Comparison of ENCODE assay signal across 16 mouse cellular contexts in the genomic region with DNA sequence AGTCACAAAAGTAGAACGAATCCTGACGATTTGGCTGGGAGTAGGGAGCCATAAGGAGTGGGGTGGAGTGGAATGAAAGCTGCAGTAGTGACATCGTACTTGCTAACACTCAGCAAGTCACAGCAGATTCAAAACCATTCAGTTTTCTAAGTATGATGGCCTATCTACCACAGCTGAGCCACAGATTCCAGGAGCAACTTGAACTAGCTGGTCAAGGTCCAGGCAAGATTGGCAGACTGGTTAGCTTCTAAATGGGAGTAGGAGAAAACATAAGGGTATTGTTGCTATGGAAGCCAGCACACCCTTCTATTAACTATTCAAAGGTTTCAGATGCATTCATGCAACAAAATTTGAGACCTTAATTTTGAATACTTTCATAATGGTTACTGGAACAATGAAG. TPM values are rescaled to one million over a fixed set of nuclear protein-coding genes. Genes with fewer than 3 reads are reported as not detected.
DNase-seq lines count a peak whose midpoint lies in the region; ATAC-seq and TF ChIP-seq lines count a peak whose summit lies in the region.
"Had no signal": no experiment of that assay in that cellular context is flagged by ENCODE, and none has a peak within 500 bp of the region (broad histone marks: within the 10 kb centered on the region; RNA-seq: fewer than 3 reads in every experiment).

No protein-coding gene starts in this region.

- DNase-seq in heart, adult 2 months, result no peak
- DNase-seq in heart, postnatal 36 days, result no peak
- DNase-seq in testis, postnatal 10 days (ENCODE audit: low spot score), result no peak
- DNase-seq in frontal cortex, adult 2 months (ENCODE audit: extremely low spot score in 1 of 2, low spot score in 1 of 2), result no peak
- DNase-seq in midbrain, postnatal 0 days (ENCODE audit: low spot score), result no peak
- DNase-seq: adrenal gland, postnatal 36 days; cerebellum, adult 11 months; gastrocnemius, postnatal 14 days; right cerebral cortex, postnatal 4 days had no signal

- no peak for ATAC-seq in kidney, embryonic 15.5 days (replicated peaks; ENCODE audit: low FRiP score)
- no peak for ATAC-seq in midbrain, postnatal 0 days (ENCODE audit: low FRiP score)
- ATAC-seq: hindbrain, postnatal 0 days had no signal

- H3K9me3 ChIP-seq in kidney, embryonic 15.5 days (replicated peaks), result no peaks in the 10 kb centered on the region
- H3K9me3 ChIP-seq in midbrain, postnatal 0 days (ENCODE audit: low read length), result no peaks in the 10 kb centered on the region
- H3K9me3 ChIP-seq: forebrain, embryonic 12.5 days; limb, embryonic 13.5 days had no signal

- H3K27me3 ChIP-seq in heart, adult 2 months (ENCODE audit: control insufficient read depth, insufficient read depth, low read length), result no peaks in the 10 kb centered on the region
- no peaks in the 10 kb centered on the region for H3K27me3 ChIP-seq in testis, adult 2 months (ENCODE audit: control insufficient read depth, insufficient read depth, low read length)
- no peaks in the 10 kb centered on the region for H3K27me3 ChIP-seq in kidney, embryonic 15.5 days
- H3K27me3 ChIP-seq in small intestine, adult 2 months (ENCODE audit: control insufficient read depth, insufficient read depth, low read length), result no peaks in the 10 kb centered on the region
- H3K27me3 ChIP-seq in midbrain, postnatal 0 days (ENCODE audit: insufficient read depth, low read length), result no peaks in the 10 kb centered on the region
- H3K27me3 ChIP-seq: forebrain, embryonic 12.5 days; limb, embryonic 13.5 days had no signal

- TF ChIP-seq CTCF in heart, adult 2 months (IDR thresholded peaks at IDR 0.05), result no peak
- no peak for TF ChIP-seq CTCF in testis, adult 2 months (IDR thresholded peaks at IDR 0.05; ENCODE audit: control insufficient read depth, insufficient read depth, insufficient replicate concordance, low read depth, low read length)
- TF ChIP-seq CTCF in small intestine, adult 2 months (IDR thresholded peaks at IDR 0.05; ENCODE audit: extremely low read depth, insufficient read length, insufficient replicate concordance, low read depth, low read length), result no peak
- TF ChIP-seq CTCF in midbrain, postnatal 0 days (IDR thresholded peaks at IDR 0.05), result no peak

- intact Hi-C loops in heart, adult 2 months (cut with DNase I), result no loop called here
- intact Hi-C loops in heart, postnatal 36 days (cut with DNase I), result no loop called here

- no peak for TF ChIP-seq POLR2A in heart, adult 2 months (IDR thresholded peaks at IDR 0.05; ENCODE audit: insufficient read depth, low read depth, low read length)
- no peak for TF ChIP-seq POLR2A in testis, adult 2 months (IDR thresholded peaks at IDR 0.05; ENCODE audit: control insufficient read depth, low read depth, low read length)
- no peak for TF ChIP-seq POLR2A in small intestine, adult 2 months (IDR thresholded peaks at IDR 0.05; ENCODE audit: low read depth, low read length)

- TF ChIP-seq EP300 in heart, adult 2 months (IDR thresholded peaks at IDR 0.05; ENCODE audit: insufficient read depth, low read depth, low read length), result no peak

- H3K79me2 ChIP-seq in heart, adult 2 months (replicated peaks; ENCODE audit: control insufficient read depth, insufficient read depth, low read length), result peaks cover 2% of the 10 kb centered on the region; the same call in 1 of the 2 replicates

- H3K27ac ChIP-seq in heart, adult 2 months, result no peak overlapping the region
- peak overlapping the region; percentile 32 for H3K27ac ChIP-seq in testis, adult 2 months (ENCODE audit: control insufficient read depth, insufficient read depth, low read depth, low read length)
- no peak overlapping the region for H3K27ac ChIP-seq in kidney, embryonic 15.5 days
- peak overlapping the region; percentile 56; the same call in 1 of the 2 replicates for H3K27ac ChIP-seq in small intestine, adult 2 months (ENCODE audit: insufficient read depth, low read depth, low read length)
- H3K27ac ChIP-seq in midbrain, postnatal 0 days (ENCODE audit: low read depth, low read length), result no peak overlapping the region
- H3K27ac ChIP-seq: forebrain, embryonic 12.5 days; hindbrain, postnatal 0 days; limb, embryonic 13.5 days; stomach, postnatal 0 days had no signal

- 0 out of 2 replicates have a peak overlapping the region, but pooled peaks have one; percentile 77 for H3K4me2 ChIP-seq in kidney, embryonic 15.5 days
- H3K4me2 ChIP-seq in midbrain, postnatal 0 days (ENCODE audit: low read depth, low read length, poor library complexity, severe bottlenecking), result no peak overlapping the region

- 38% methylated on average over 3 of the region's 3 CpGs for WGBS in heart, adult 2 months
- 84% methylated on average over 3 of the region's 3 CpGs for WGBS in kidney, embryonic 15.5 days
- WGBS in small intestine, adult 2 months, result 30% methylated on average over 3 of the region's 3 CpGs
- WGBS in midbrain, postnatal 0 days, result 86% methylated on average over 3 of the region's 3 CpGs

- H3K36me3 ChIP-seq in heart, adult 2 months (ENCODE audit: control insufficient read depth, insufficient read depth, low read length), result peaks cover 26% of the 10 kb centered on the region
- peaks cover 1% of the 10 kb centered on the region for H3K36me3 ChIP-seq in testis, adult 2 months (ENCODE audit: control insufficient read depth, insufficient read depth, low read length)
- peaks cover 54% of the 10 kb centered on the region for H3K36me3 ChIP-seq in kidney, embryonic 15.5 days
- peaks cover 28% of the 10 kb centered on the region for H3K36me3 ChIP-seq in small intestine, adult 2 months (ENCODE audit: control insufficient read depth, insufficient read depth, low read length)
- H3K36me3 ChIP-seq in midbrain, postnatal 0 days (ENCODE audit: insufficient read depth, low read length), result peaks cover 25% of the 10 kb centered on the region

- peaks cover 6% of the 10 kb centered on the region for H3K4me1 ChIP-seq in heart, adult 2 months (ENCODE audit: control insufficient read depth, insufficient read depth, low read length)
- peaks cover 2% of the 10 kb centered on the region; the same call in 1 of the 2 replicates for H3K4me1 ChIP-seq in testis, adult 2 months (ENCODE audit: control insufficient read depth, insufficient read depth, low read length)
- H3K4me1 ChIP-seq in kidney, embryonic 15.5 days, result peaks cover 19% of the 10 kb centered on the region
- peaks cover 2% of the 10 kb centered on the region; the same call in 1 of the 2 replicates for H3K4me1 ChIP-seq in small intestine, adult 2 months (ENCODE audit: control insufficient read depth, insufficient read depth, insufficient read length, low read length)
- peaks cover 8% of the 10 kb centered on the region for H3K4me1 ChIP-seq in midbrain, postnatal 0 days (ENCODE audit: insufficient read depth, low read length)

- peak overlapping the region; percentile 10; the same call in 1 of the 2 replicates for H3K4me3 ChIP-seq in heart, adult 2 months
- H3K4me3 ChIP-seq in testis, adult 2 months (ENCODE audit: control insufficient read depth, low read depth, low read length), result peak overlapping the region; percentile 44; the same call in 1 of the 2 replicates
- H3K4me3 ChIP-seq in kidney, embryonic 15.5 days (replicated peaks), result 0 out of 2 replicates have a peak overlapping the region, but pooled peaks have one; percentile 2
- no peak overlapping the region for H3K4me3 ChIP-seq in small intestine, adult 2 months (ENCODE audit: low read depth, low read length)
- H3K4me3 ChIP-seq in midbrain, postnatal 0 days (ENCODE audit: low read depth, low read length), result no peak overlapping the region

- peak overlapping the region; percentile 6; the same call in 1 of the 2 replicates for H3K9ac ChIP-seq in heart, adult 2 months (ENCODE audit: low read depth, low read length)
- H3K9ac ChIP-seq in kidney, embryonic 15.5 days, result no peak overlapping the region
- no peak overlapping the region for H3K9ac ChIP-seq in midbrain, postnatal 0 days (replicated peaks; ENCODE audit: low read length, poor library complexity, severe bottlenecking)
- H3K9ac ChIP-seq: forebrain, embryonic 12.5 days; limb, embryonic 13.5 days had no signal

RNA-seq across cellular contexts. Expression of a gene that starts 2.2 kb away (rescaled TPM):
- 1,000 to 10,000 TPM; 2,026 to 2,490 TPM for total RNA-seq in heart, adult 2 months (2021)
- polyA plus RNA-seq in heart, adult 2 months (2012; rRNA removed), result 762 and 1,154 TPM in 2 replicates
- 1,000 to 10,000 TPM; 2,349 to 2,453 TPM for total RNA-seq in heart, postnatal 36 days (2021)
- polyA plus RNA-seq in testis, adult 2 months (2012; rRNA removed), result 104 and 138 TPM in 2 replicates
- 1,312 and 1,558 TPM in 2 replicates for polyA plus RNA-seq in kidney, embryonic 15.5 days (2015; fragmentation: Nextera tagmentation; extraction: Ambion mirVana)
- 17.8 and 34.7 TPM in 2 replicates for polyA plus RNA-seq in small intestine, adult 2 months (2012; rRNA removed)
- 964 and 1,164 TPM in 2 replicates for polyA plus RNA-seq in frontal cortex, adult 2 months (2012; rRNA removed)
- 620 and 786 TPM in 2 replicates for total RNA-seq in midbrain, postnatal 0 days (2014; rRNA removed)
- 1,971 and 2,037 TPM in 2 replicates for polyA plus RNA-seq in midbrain, postnatal 0 days (2015; fragmentation: Nextera tagmentation; extraction: Ambion mirVana)

RNA-seq across cellular contexts. Expression of a gene that starts 2.3 kb away (rescaled TPM):
- 10 to 100 TPM; 11.8 to 12.4 TPM for total RNA-seq in heart, adult 2 months (2021)
- polyA plus RNA-seq in heart, adult 2 months (2012; rRNA removed), result 5.5 and 7.7 TPM in 2 replicates
- total RNA-seq in heart, postnatal 36 days (2021), result 10 to 100 TPM; 10.3 to 10.8 TPM
- polyA plus RNA-seq in testis, adult 2 months (2012; rRNA removed), result 6.6 and 6.8 TPM in 2 replicates
- 10.0 and 10.5 TPM in 2 replicates for polyA plus RNA-seq in kidney, embryonic 15.5 days (2015; fragmentation: Nextera tagmentation; extraction: Ambion mirVana)
- polyA plus RNA-seq in small intestine, adult 2 months (2012; rRNA removed), result 2.8 and 4.3 TPM in 2 replicates
- 14.1 and 14.2 TPM in 2 replicates for polyA plus RNA-seq in frontal cortex, adult 2 months (2012; rRNA removed)
- total RNA-seq in midbrain, postnatal 0 days (2014; rRNA removed), result 10.9 and 11.0 TPM in 2 replicates
- polyA plus RNA-seq in midbrain, postnatal 0 days (2015; fragmentation: Nextera tagmentation; extraction: Ambion mirVana), result 3.4 and 3.8 TPM in 2 replicates

RNA-seq across cellular contexts. Expression of a gene that starts 20.7 kb away (rescaled TPM):
- 1 to 10 TPM; 2.7 to 2.9 TPM for total RNA-seq in heart, adult 2 months (2021)
- 1.5 and 2.2 TPM in 2 replicates for polyA plus RNA-seq in heart, adult 2 months (2012; rRNA removed)
- 1 to 10 TPM; 3.0 to 3.3 TPM for total RNA-seq in heart, postnatal 36 days (2021)
- polyA plus RNA-seq in testis, adult 2 months (2012; rRNA removed), result 4.4 and 4.9 TPM in 2 replicates
- polyA plus RNA-seq in kidney, embryonic 15.5 days (2015; fragmentation: Nextera tagmentation; extraction: Ambion mirVana), result 5.4 and 5.9 TPM in 2 replicates
- 2.1 and 3.2 TPM in 2 replicates for polyA plus RNA-seq in small intestine, adult 2 months (2012; rRNA removed)
- 4.7 and 5.0 TPM in 2 replicates for polyA plus RNA-seq in frontal cortex, adult 2 months (2012; rRNA removed)
- 8.6 and 10.8 TPM in 2 replicates for total RNA-seq in midbrain, postnatal 0 days (2014; rRNA removed)
- polyA plus RNA-seq in midbrain, postnatal 0 days (2015; fragmentation: Nextera tagmentation; extraction: Ambion mirVana), result 2.9 and 3.0 TPM in 2 replicates

RNA-seq across cellular contexts. Expression of a gene that starts 37.5 kb away (rescaled TPM):
- total RNA-seq in heart, adult 2 months (2021), result 1 to 10 TPM; 2.7 to 3.2 TPM
- polyA plus RNA-seq in heart, adult 2 months (2012; rRNA removed), result 2.5 and 3.5 TPM in 2 replicates
- 1 to 10 TPM; 3.0 to 3.4 TPM for total RNA-seq in heart, postnatal 36 days (2021)
- 31.8 and 31.9 TPM in 2 replicates for polyA plus RNA-seq in testis, adult 2 months (2012; rRNA removed)
- polyA plus RNA-seq in kidney, embryonic 15.5 days (2015; fragmentation: Nextera tagmentation; extraction: Ambion mirVana), result 25.6 and 26.2 TPM in 2 replicates
- 4.1 and 4.4 TPM in 2 replicates for polyA plus RNA-seq in small intestine, adult 2 months (2012; rRNA removed)
- polyA plus RNA-seq in frontal cortex, adult 2 months (2012; rRNA removed), result 41.3 and 42.6 TPM in 2 replicates
- 26.3 and 29.2 TPM in 2 replicates for total RNA-seq in midbrain, postnatal 0 days (2014; rRNA removed)
- 21.8 and 23.6 TPM in 2 replicates for polyA plus RNA-seq in midbrain, postnatal 0 days (2015; fragmentation: Nextera tagmentation; extraction: Ambion mirVana)

RNA-seq across cellular contexts. Expression of a gene that starts 49.9 kb away (rescaled TPM):
- 1 to 10 TPM; 3.7 to 4.5 TPM for total RNA-seq in heart, adult 2 months (2021)
- 7.1 and 7.5 TPM in 2 replicates for polyA plus RNA-seq in heart, adult 2 months (2012; rRNA removed)
- 1 to 10 TPM; 4.0 to 4.6 TPM for total RNA-seq in heart, postnatal 36 days (2021)
- 2.7 and 4.1 TPM in 2 replicates for polyA plus RNA-seq in testis, adult 2 months (2012; rRNA removed)
- polyA plus RNA-seq in kidney, embryonic 15.5 days (2015; fragmentation: Nextera tagmentation; extraction: Ambion mirVana), result 5.7 and 7.2 TPM in 2 replicates
- polyA plus RNA-seq in small intestine, adult 2 months (2012; rRNA removed), result 3.6 and 6.1 TPM in 2 replicates
- polyA plus RNA-seq in frontal cortex, adult 2 months (2012; rRNA removed), result 4.7 and 5.2 TPM in 2 replicates
- total RNA-seq in midbrain, postnatal 0 days (2014; rRNA removed), result 0.77 and 0.80 TPM in 2 replicates
- 0.80 and 1.0 TPM in 2 replicates for polyA plus RNA-seq in midbrain, postnatal 0 days (2015; fragmentation: Nextera tagmentation; extraction: Ambion mirVana)

Comparison
In these comparisons a context has a peak if more than half of its experiments do, and no peak if none do; other contexts are left out.
1. H3K27ac ChIP-seq: peak in testis, adult 2 months (single experiment) and small intestine, adult 2 months (single experiment); none in heart, adult 2 months (single experiment), kidney, embryonic 15.5 days (single experiment) and midbrain, postnatal 0 days (single experiment).
2. H3K4me3 ChIP-seq: peak in heart, adult 2 months (single experiment), testis, adult 2 months (single experiment) and kidney, embryonic 15.5 days (single experiment); none in small intestine, adult 2 months (single experiment) and midbrain, postnatal 0 days (single experiment).